Mouse (Mus musculus) CH12.LX (cell line): Measurements from ENCODE around the gene Cox19. TPM values are rescaled to one million over a fixed set of nuclear protein-coding genes. Genes with fewer than 3 reads are reported as not detected.
A peak's percentile ranks its signal among the peaks of the same experiment; 100 is the strongest.

Experiments
- DNase-seq: peaks from one replicate; pipeline ENCODE4 v3.0.0-alpha.2; 2013; ENCODE audit errors: extremely low read depth
- H3K27ac ChIP-seq: 2 replicates; pipeline ENCODE4 v1.5.1; 2012; ENCODE audit warnings: low read depth, mild to moderate bottlenecking, control low read depth, moderate library complexity; ENCODE audit not compliant: insufficient read depth
- H3K27me3 ChIP-seq: replicated peaks from 2 replicates; pipeline ENCODE3; 2012; ENCODE audit warnings: inconsistent platforms
- H3K36me3 ChIP-seq, 2 experiments: replicated peaks in 1 of 2; 2 replicates each; pipeline versions ENCODE3 to v1.6.1; 2012; ENCODE audit warnings: inconsistent platforms in 1 of 2, low read length in 1 of 2, mild to moderate bottlenecking in 1 of 2, mixed read lengths in 1 of 2, moderate library complexity in 1 of 2; ENCODE audit not compliant: control insufficient read depth in 1 of 2, insufficient read depth in 1 of 2
- H3K4me1 ChIP-seq, 2 experiments: 2 replicates each; pipeline ENCODE4 v1.6.1; 2012; ENCODE audit warnings: inconsistent platforms in 1 of 2, moderate library complexity in 1 of 2; ENCODE audit not compliant: insufficient read depth in 2 of 2, control insufficient read depth in 1 of 2
- H3K4me2 ChIP-seq: 2 replicates; pipeline ENCODE4 v1.6.1; 2012; ENCODE audit warnings: low read depth, mild to moderate bottlenecking, control low read depth; ENCODE audit not compliant: poor library complexity, insufficient read depth, severe bottlenecking
- H3K4me3 ChIP-seq, 3 experiments: fragments of 150-350 bp in 1 of 3; sonication (generic) in 1 of 3; replicated peaks in 1 of 3; 2 replicates each; pipeline versions ENCODE3 to v1.5.1; 2011 to 2012; ENCODE audit warnings: low read depth in 2 of 3, low read length in 2 of 3, mild to moderate bottlenecking in 2 of 3, moderate library complexity in 2 of 3, control low read depth in 1 of 3, improper control_type of control experiment in 1 of 3, inconsistent platforms in 1 of 3, mixed read lengths in 1 of 3; ENCODE audit not compliant: poor library complexity in 1 of 3
- H3K79me2 ChIP-seq: replicated peaks from 2 replicates; pipeline ENCODE4 v1.6.1; 2012; ENCODE audit warnings: mild to moderate bottlenecking, moderate library complexity; ENCODE audit not compliant: control insufficient read depth, poor library complexity, insufficient read depth, severe bottlenecking; ENCODE audit errors: extremely low read depth
- H3K9ac ChIP-seq: 2 replicates; pipeline ENCODE4 v1.6.1; 2012; ENCODE audit warnings: low read depth, mild to moderate bottlenecking, control low read depth, moderate library complexity; ENCODE audit not compliant: insufficient read depth
- H3K9me3 ChIP-seq: replicated peaks from 2 replicates; pipeline ENCODE3; 2012; ENCODE audit warnings: low read length, inconsistent platforms, mixed read lengths
- BHLHE40 ChIP-seq: IDR thresholded peaks from 2 replicates; pipeline ENCODE4 v1.6.1; 2011; ENCODE audit warnings: mild to moderate bottlenecking, low read depth, low read length, improper control_type of control experiment
- CTCF ChIP-seq, 2 experiments: IDR thresholded peaks in 1 of 2; conservative IDR thresholded peaks in 1 of 2; 2 replicates each; pipeline ENCODE4 v1.5.1; 2011 to 2012; ENCODE audit warnings: low read depth in 2 of 2, low read length in 2 of 2, improper control_type of control experiment in 1 of 2, inconsistent platforms in 1 of 2, mild to moderate bottlenecking in 1 of 2, moderate library complexity in 1 of 2
- ELF1 ChIP-seq: IDR thresholded peaks from 2 replicates; pipeline ENCODE4 v1.6.1; 2014; ENCODE audit warnings: low read depth, mild to moderate bottlenecking, inconsistent platforms, low read length, improper control_type of control experiment
- EP300 ChIP-seq: IDR thresholded peaks from 2 replicates; pipeline ENCODE4 v1.6.1; 2011; ENCODE audit warnings: low read length, improper control_type of control experiment
- GABPA ChIP-seq: IDR thresholded peaks from 2 replicates; pipeline ENCODE4 v1.6.1; 2012; ENCODE audit warnings: low read depth, low read length, improper control_type of control experiment, inconsistent platforms; ENCODE audit not compliant: insufficient replicate concordance
- HCFC1 ChIP-seq: IDR thresholded peaks from 2 replicates; pipeline ENCODE4 v1.6.1; 2012; ENCODE audit warnings: low read depth, mild to moderate bottlenecking, inconsistent platforms, low read length, improper control_type of control experiment
- IRF4 ChIP-seq: IDR thresholded peaks from 2 replicates; pipeline ENCODE4 v1.6.1; 2014; ENCODE audit warnings: low read depth, mild to moderate bottlenecking, inconsistent platforms, low read length, improper control_type of control experiment
- JUN ChIP-seq: IDR thresholded peaks from 2 replicates; pipeline ENCODE4 v1.6.1; 2011; ENCODE audit warnings: low read depth, mild to moderate bottlenecking, low read length, improper control_type of control experiment, moderate library complexity; ENCODE audit not compliant: insufficient read depth
- KAT2A ChIP-seq: IDR thresholded peaks from 2 replicates; pipeline ENCODE4 v1.6.1; 2012; ENCODE audit warnings: low read length, improper control_type of control experiment, inconsistent platforms; ENCODE audit not compliant: insufficient replicate concordance
- MAX ChIP-seq: IDR thresholded peaks from 2 replicates; pipeline ENCODE4 v1.6.1; 2011; ENCODE audit warnings: low read length, improper control_type of control experiment
- MAZ ChIP-seq: IDR thresholded peaks from 2 replicates; pipeline ENCODE4 v1.6.1; 2012; ENCODE audit warnings: low read depth, mild to moderate bottlenecking, inconsistent platforms, low read length, improper control_type of control experiment, moderate library complexity
- MYC ChIP-seq: IDR thresholded peaks from 2 replicates; pipeline ENCODE4 v1.6.1; 2011; ENCODE audit warnings: low read depth, mild to moderate bottlenecking, improper control_type of control experiment, low read length
- NELFE ChIP-seq: IDR thresholded peaks from 2 replicates; pipeline ENCODE4 v1.6.1; 2011; ENCODE audit warnings: low read depth, low read length, improper control_type of control experiment
- NRF1 ChIP-seq: IDR thresholded peaks from 2 replicates; pipeline ENCODE4 v1.6.1; 2014; ENCODE audit warnings: low read depth, mild to moderate bottlenecking, inconsistent platforms, low read length, improper control_type of control experiment, moderate library complexity
- POLR2A ChIP-seq: IDR thresholded peaks from 2 replicates; pipeline ENCODE4 v1.6.1; 2011; ENCODE audit warnings: low read depth, mild to moderate bottlenecking, improper control_type of control experiment, low read length
- RAD21 ChIP-seq: IDR thresholded peaks from 2 replicates; pipeline ENCODE4 v1.6.1; 2011; ENCODE audit warnings: low read depth, mild to moderate bottlenecking, low read length, improper control_type of control experiment, moderate library complexity
- RCOR1 ChIP-seq: conservative IDR thresholded peaks from 2 replicates; pipeline ENCODE4 v1.6.1; 2012; ENCODE audit warnings: low read depth, mild to moderate bottlenecking, inconsistent platforms, low read length, improper control_type of control experiment
- SIN3A ChIP-seq: IDR thresholded peaks from 2 replicates; pipeline ENCODE4 v1.6.1; 2012; ENCODE audit warnings: low read length, improper control_type of control experiment, inconsistent platforms
- SMC3 ChIP-seq: IDR thresholded peaks from 2 replicates; pipeline ENCODE4 v1.6.1; 2011; ENCODE audit warnings: low read depth, low read length, improper control_type of control experiment
- TCF12 ChIP-seq: IDR thresholded peaks from 2 replicates; pipeline ENCODE4 v1.6.1; 2014; ENCODE audit warnings: low read depth, mild to moderate bottlenecking, inconsistent platforms, low read length, improper control_type of control experiment
- UBTF ChIP-seq: IDR thresholded peaks from 2 replicates; pipeline ENCODE4 v1.6.1; 2012; ENCODE audit warnings: low read depth, mild to moderate bottlenecking, inconsistent platforms, low read length, improper control_type of control experiment, moderate library complexity
- ZC3H11A ChIP-seq: IDR thresholded peaks from 2 replicates; pipeline ENCODE4 v1.6.1; 2012; ENCODE audit warnings: low read depth, mild to moderate bottlenecking, inconsistent platforms, low read length, improper control_type of control experiment
- ZKSCAN1 ChIP-seq: IDR thresholded peaks from 2 replicates; pipeline ENCODE4 v1.6.1; 2012; ENCODE audit warnings: low read depth, inconsistent platforms, low read length, improper control_type of control experiment, borderline replicate concordance
- ZNF384 ChIP-seq: IDR thresholded peaks from 2 replicates; pipeline ENCODE4 v1.6.1; 2012; ENCODE audit warnings: low read depth, low read length, improper control_type of control experiment, inconsistent platforms
- dilution Hi-C: fragments of 300-500 bp; cut with MboI; formaldehyde crosslinking; loops from 2 replicates; pipeline ENCODE4 v1.14.3; 2020; ENCODE audit warnings: low sequenced_read_pairs; ENCODE audit not compliant: extremely low pct_unique_long_range_greater_than_20kb, extremely low pct_ligation_motif_present
- in situ Hi-C: fragments of 300-500 bp; cut with MboI; formaldehyde crosslinking; loops from 3 replicates; pipeline ENCODE4 v1.14.3; 2019; ENCODE audit warnings: low sequenced_read_pairs, low pct_ligation_motif_present, low pct_unique_long_range_greater_than_20kb, mixed read lengths
- polyA plus RNA-seq: library from polyadenylated mRNA; unstranded; fragments of >175 nt; gene quantifications from 2 replicates; pipeline ENCODE4 v1.2.1, GENCODE M21; 2012; ENCODE audit warnings: low read depth; ENCODE audit not compliant: insufficient read length
- total RNA-seq, 2 experiments: library from RNA; depleted of rRNA; stranded (reverse); fragments of 300-350 nt in 1 of 2; fragments of >200 nt in 1 of 2; gene quantifications; 2 replicates each; pipeline ENCODE4 v1.2.3; 2012 to 2014

The Cox19 gene
- total and polyA plus RNA-seq, 3 experiments, result 30.1 to 70.1 (median 32.1) TPM

- Histone ChIP-seq H3K9ac (no peak overlapping the region), H3K4me3 (no peak overlapping the region), H3K27ac (no peak overlapping the region), H3K79me2 (peaks cover 27% of the 10 kb centered on the region), H3K36me3 (peaks cover 0 to 2% of the 10 kb centered on the region in 2 experiments), H3K27me3 (no peaks in the 10 kb centered on the region), H3K4me1 (peaks cover 8 to 36% of the 10 kb centered on the region in 2 experiments), H3K4me2 (no peak overlapping the region), H3K9me3 (no peaks in the 10 kb centered on the region)
- dilution Hi-C loops, result no loop called here
- DNase-seq, result no peak
- in situ Hi-C loops, result loop anchor here (5.0 kb wide), 1 partner anchor 45 kb away; no protein-coding TSS in a partner anchor
- peak; percentile 18; the same call in 1 of the 2 replicates for TF ChIP-seq ZKSCAN1
- TF ChIP-seq JUN, result no peak
Measured at GRCm38 (mm10) chr5:139326986-139327633, 24.1 kb downstream of the Cox19 start.

- Histone ChIP-seq H3K9ac (no peak overlapping the region), H3K4me2 (no peak overlapping the region; the same call in 1 of the 2 replicates)
Measured at GRCm38 (mm10) chr5:139326111-139326696, 25.0 kb downstream of the Cox19 start.

GRCm38 (mm10) chr5:139325395-139325966, 25.7 kb downstream of the Cox19 start, which contains the start of gene Adap1:
Gene Adap1, minus strand, starts transcription at chr5:139325622.
- Histone ChIP-seq H3K27me3 (no peaks in the 10 kb centered on the region), H3K36me3 (peaks cover 0 to 4% of the 10 kb centered on the region in 2 experiments), H3K79me2 (peaks cover 40% of the 10 kb centered on the region), H3K4me3 (peak within 1 kb of the TSS; percentile 68 to 97 (median 78)), H3K4me2 (peak within 1 kb of the TSS; percentile 76), H3K9me3 (no peaks in the 10 kb centered on the region), H3K27ac (peak within 1 kb of the TSS; percentile 76), H3K9ac (peak within 1 kb of the TSS; percentile 94), H3K4me1 (peaks cover 15 to 44% of the 10 kb centered on the region in 2 experiments)
- DNase-seq, result peak; percentile 46
- in situ Hi-C loops, result loop anchor here (5.0 kb wide), 1 partner anchor 43 kb away; no protein-coding TSS in a partner anchor
- dilution Hi-C loops, result no loop called here
- TF ChIP-seq NRF1 (peak; percentile 52), ELF1 (no peak), CTCF (conservative IDR thresholded peaks at IDR 0.05 in 1 of 2, IDR thresholded peaks at IDR 0.05 in 1 of 2; ENCODE audit: low read depth in 2 of 2, low read length in 2 of 2) (peak in 1 of 2 experiments; percentile 81; a peak in 2 of 4 replicates), ZNF384 (no peak), UBTF (no peak), IRF4 (peak; percentile 40; the same call in 1 of the 2 replicates), EP300 (no peak), RCOR1 (no peak), TCF12 (0 out of 2 replicates have a peak, but pooled peaks have one; percentile 48), SIN3A (0 out of 2 replicates have a peak, but pooled peaks have one; percentile 9), NELFE (no peak), BHLHE40 (0 out of 2 replicates have a peak, but pooled peaks have one; percentile 36), GABPA (no peak), KAT2A (no peak), SMC3 (peak; percentile 74), MYC (no peak), POLR2A (peak; percentile 35; the same call in 1 of the 2 replicates), ZC3H11A (peak; percentile 1; the same call in 1 of the 2 replicates)

More at GRCm38 (mm10) chr5:139326111-139326696, 25.0 kb downstream of the Cox19 start:
- DNase-seq, result peak; percentile 41
- no peak overlapping the region for H3K4me3 ChIP-seq
- in situ Hi-C loops (loop anchor here (5.0 kb wide), 1 partner anchor 44 kb away; no protein-coding TSS in a partner anchor), dilution Hi-C loops (no loop called here)
- peaks cover 10 to 37% of the 10 kb centered on the region in 2 experiments for H3K4me1 ChIP-seq
- TF ChIP-seq MAX, result no peak
- peak; percentile 35 for TF ChIP-seq RAD21
- no peak for TF ChIP-seq MAZ
- peak in 1 of 2 experiments; percentile 66; a peak in 2 of 4 replicates for TF ChIP-seq CTCF (conservative IDR thresholded peaks at IDR 0.05 in 1 of 2, IDR thresholded peaks at IDR 0.05 in 1 of 2; ENCODE audit: low read depth in 2 of 2, low read length in 2 of 2)
- no peak for TF ChIP-seq HCFC1
- TF ChIP-seq SMC3, result peak; percentile 77
- no peak overlapping the region for H3K27ac ChIP-seq
- peaks cover 0 to 2% of the 10 kb centered on the region in 2 experiments for H3K36me3 ChIP-seq
- H3K79me2 ChIP-seq, result peaks cover 36% of the 10 kb centered on the region
- H3K27me3 ChIP-seq, result no peaks in the 10 kb centered on the region
- H3K9me3 ChIP-seq, result no peaks in the 10 kb centered on the region
